In genomic region chr1:74282896-74283625, GRCm38 (mm10) we compare ENCODE assay signal across 12 mouse cellular contexts. TPM values are rescaled to one million over a fixed set of nuclear protein-coding genes. Genes with fewer than 3 reads are reported as not detected.
DNase-seq lines count a peak whose midpoint lies in the region; ATAC-seq and TF ChIP-seq lines count a peak whose summit lies in the region.
"Had no signal": no experiment of that assay in that cellular context is flagged by ENCODE, and none has a peak within 500 bp of the region (broad histone marks: within the 10 kb centered on the region; RNA-seq: fewer than 3 reads in every experiment).

No protein-coding gene starts in this region.

- no peak for TF ChIP-seq POLR2A in cortical plate, adult 2 months (IDR thresholded peaks at IDR 0.05; ENCODE audit: extremely low read depth, insufficient read depth, low read length)

- H3K9ac ChIP-seq in intestine, embryonic 14.5 days (ENCODE audit: low read length) = no peak overlapping the region
- H3K9ac ChIP-seq in intestine, postnatal 0 days (ENCODE audit: low read depth, low read length) = no peak overlapping the region
- 0 out of 2 replicates have a peak overlapping the region, but pooled peaks have one; percentile 22 for H3K9ac ChIP-seq in embryonic facial prominence, embryonic 14.5 days (ENCODE audit: low read depth, low read length)
- H3K9ac ChIP-seq in limb, embryonic 15.5 days = 0 out of 2 replicates have a peak overlapping the region, but pooled peaks have one; percentile 14

- H3K4me3 ChIP-seq in intestine, embryonic 14.5 days (ENCODE audit: low read depth, low read length) = 0 out of 2 replicates have a peak overlapping the region, but pooled peaks have one; percentile 70
- no peak overlapping the region for H3K4me3 ChIP-seq in intestine, postnatal 0 days (ENCODE audit: low read depth, low read length)
- peak overlapping the region; percentile 60; the same call in 1 of the 2 replicates for H3K4me3 ChIP-seq in cortical plate, adult 2 months (ENCODE audit: insufficient read depth, low read length)
- no peak overlapping the region for H3K4me3 ChIP-seq in embryonic facial prominence, embryonic 14.5 days (ENCODE audit: low read depth, low read length)
- no peak overlapping the region for H3K4me3 ChIP-seq in limb, embryonic 15.5 days

- peaks cover 32% of the 10 kb centered on the region for H3K4me1 ChIP-seq in intestine, embryonic 14.5 days (replicated peaks; ENCODE audit: control insufficient read depth, insufficient read depth, low read length)
- peaks cover 4% of the 10 kb centered on the region; the same call in 1 of the 2 replicates for H3K4me1 ChIP-seq in intestine, postnatal 0 days (replicated peaks; ENCODE audit: control insufficient read depth, insufficient read depth, low read length)
- H3K4me1 ChIP-seq in cortical plate, adult 2 months (ENCODE audit: control insufficient read depth, insufficient read depth, low read length) = peaks cover 1% of the 10 kb centered on the region; the same call in 1 of the 2 replicates
- H3K4me1 ChIP-seq in embryonic facial prominence, embryonic 14.5 days (ENCODE audit: control insufficient read depth, insufficient read depth, low read length) = peaks cover 4% of the 10 kb centered on the region; the same call in 1 of the 2 replicates
- H3K4me1 ChIP-seq in limb, embryonic 15.5 days = peaks cover 26% of the 10 kb centered on the region

- no peak overlapping the region for H3K27ac ChIP-seq in intestine, embryonic 14.5 days (ENCODE audit: low read depth)
- H3K27ac ChIP-seq in intestine, postnatal 0 days (ENCODE audit: low read depth, low read length) = no peak overlapping the region
- H3K27ac ChIP-seq in cortical plate, adult 2 months (ENCODE audit: insufficient read depth, low read length) = no peak overlapping the region
- no peak overlapping the region for H3K27ac ChIP-seq in embryonic facial prominence, embryonic 14.5 days (replicated peaks; ENCODE audit: low read depth, low read length)
- no peak overlapping the region for H3K27ac ChIP-seq in limb, embryonic 15.5 days

- H3K36me3 ChIP-seq in intestine, embryonic 14.5 days (ENCODE audit: control insufficient read depth, insufficient read depth, low read length) = peaks cover 53% of the 10 kb centered on the region
- peaks cover 38% of the 10 kb centered on the region for H3K36me3 ChIP-seq in intestine, postnatal 0 days (ENCODE audit: control insufficient read depth, insufficient read depth)
- H3K36me3 ChIP-seq in embryonic facial prominence, embryonic 14.5 days (ENCODE audit: control insufficient read depth, insufficient read depth, low read length) = peaks cover 48% of the 10 kb centered on the region
- peaks cover 52% of the 10 kb centered on the region for H3K36me3 ChIP-seq in limb, embryonic 15.5 days

- no peak for TF ChIP-seq CTCF in intestine, postnatal 0 days (IDR thresholded peaks at IDR 0.05; ENCODE audit: low read depth)
- no peak for TF ChIP-seq CTCF in cortical plate, adult 2 months (IDR thresholded peaks at IDR 0.05; ENCODE audit: extremely low read depth, insufficient read depth, low read length)

- DNase-seq in intestine, embryonic 14.5 days (ENCODE audit: low spot score) = no peak
- no peak for DNase-seq in embryonic facial prominence, embryonic 14.5 days (ENCODE audit: low spot score)
- DNase-seq in spleen, postnatal 10 days (ENCODE audit: low spot score in 2 of 2) = no peak
- DNase-seq in left cerebral cortex, adult 18-20 months (ENCODE audit: low spot score in 2 of 2) = no peak
- DNase-seq in gastrocnemius, adult 8-10 months (ENCODE audit: low spot score in 2 of 2) = no peak
- DNase-seq: adrenal gland, postnatal 10 days; cerebellum, postnatal 25 days had no signal

- ATAC-seq in intestine, embryonic 14.5 days (replicated peaks; ENCODE audit: low FRiP score, low TSS enrichment, low read depth) = no peak
- ATAC-seq in intestine, postnatal 0 days = no peak
- no peak for ATAC-seq in embryonic facial prominence, embryonic 14.5 days (ENCODE audit: low read depth)
- ATAC-seq in limb, embryonic 15.5 days (ENCODE audit: insufficient number of reproducible peaks, low FRiP score, low TSS enrichment, low read depth) = no peak

- H3K4me2 ChIP-seq in intestine, embryonic 14.5 days (ENCODE audit: low read length) = peak overlapping the region; percentile 93
- H3K4me2 ChIP-seq in intestine, postnatal 0 days (replicated peaks; ENCODE audit: low read depth) = no peak overlapping the region
- 0 out of 2 replicates have a peak overlapping the region, but pooled peaks have one; percentile 85 for H3K4me2 ChIP-seq in embryonic facial prominence, embryonic 14.5 days (ENCODE audit: low read depth, low read length)
- no peak overlapping the region for H3K4me2 ChIP-seq in limb, embryonic 15.5 days

- no peaks in the 10 kb centered on the region for H3K27me3 ChIP-seq in intestine, embryonic 14.5 days (replicated peaks; ENCODE audit: control insufficient read depth, insufficient read depth, low read length)
- H3K27me3 ChIP-seq in intestine, postnatal 0 days (replicated peaks; ENCODE audit: control insufficient read depth, insufficient read depth, low read length) = no peaks in the 10 kb centered on the region
- no peaks in the 10 kb centered on the region for H3K27me3 ChIP-seq in embryonic facial prominence, embryonic 14.5 days (replicated peaks; ENCODE audit: control insufficient read depth, insufficient read depth, low read length)
- H3K27me3 ChIP-seq in limb, embryonic 15.5 days = no peaks in the 10 kb centered on the region

- no peaks in the 10 kb centered on the region for H3K9me3 ChIP-seq in intestine, embryonic 14.5 days (ENCODE audit: control insufficient read depth, low read length)
- no peaks in the 10 kb centered on the region for H3K9me3 ChIP-seq in intestine, postnatal 0 days (ENCODE audit: control insufficient read depth)
- no peaks in the 10 kb centered on the region for H3K9me3 ChIP-seq in embryonic facial prominence, embryonic 14.5 days (ENCODE audit: control insufficient read depth, low read length)
- H3K9me3 ChIP-seq in limb, embryonic 15.5 days = no peaks in the 10 kb centered on the region

- 82% methylated on average over 10 of the region's 10 CpGs for WGBS in intestine, embryonic 14.5 days
- WGBS in intestine, postnatal 0 days = 90% methylated on average over 10 of the region's 10 CpGs
- WGBS in embryonic facial prominence, embryonic 14.5 days = 86% methylated on average over 10 of the region's 10 CpGs
- 88% methylated on average over 10 of the region's 10 CpGs for WGBS in limb, embryonic 15.5 days

RNA-seq across cellular contexts. Expression of gene Aamp, which starts 1.5 kb away (rescaled TPM):
- polyA plus RNA-seq in intestine, embryonic 14.5 days (2014; fragmentation: Nextera tagmentation; extraction: Ambion mirVana) = 252 and 269 TPM in 2 replicates
- polyA plus RNA-seq in intestine, postnatal 0 days (2015; fragmentation: Nextera tagmentation; extraction: Ambion mirVana) = 130 and 136 TPM in 2 replicates
- polyA plus RNA-seq in cortical plate, adult 2 months (2012; rRNA removed) = 172 and 173 TPM in 2 replicates
- polyA plus RNA-seq in embryonic facial prominence, embryonic 14.5 days (2014; fragmentation: Nextera tagmentation; extraction: Ambion mirVana) = 214 and 224 TPM in 2 replicates
- 232 and 249 TPM in 2 replicates for polyA plus RNA-seq in limb, embryonic 15.5 days (2015; fragmentation: Nextera tagmentation; extraction: Ambion mirVana)
- total RNA-seq in left cerebral cortex, adult 18-20 months (2021) = 100 to 1,000 TPM; 141 to 150 TPM
- 10 to 100 TPM; 73.2 to 88.7 (median 78.0) TPM for total RNA-seq in gastrocnemius, adult 8-10 months (2022)

RNA-seq across cellular contexts. Expression of gene Pnkd, which starts 1.7 kb away (rescaled TPM):
- 139 and 142 TPM in 2 replicates for polyA plus RNA-seq in intestine, embryonic 14.5 days (2014; fragmentation: Nextera tagmentation; extraction: Ambion mirVana)
- polyA plus RNA-seq in intestine, postnatal 0 days (2015; fragmentation: Nextera tagmentation; extraction: Ambion mirVana) = 103 and 107 TPM in 2 replicates
- polyA plus RNA-seq in cortical plate, adult 2 months (2012; rRNA removed) = 127 and 138 TPM in 2 replicates
- polyA plus RNA-seq in embryonic facial prominence, embryonic 14.5 days (2014; fragmentation: Nextera tagmentation; extraction: Ambion mirVana) = 119 and 133 TPM in 2 replicates
- polyA plus RNA-seq in limb, embryonic 15.5 days (2015; fragmentation: Nextera tagmentation; extraction: Ambion mirVana) = 104 and 114 TPM in 2 replicates
- total RNA-seq in left cerebral cortex, adult 18-20 months (2021) = 100 to 1,000 TPM; 179 TPM
- total RNA-seq in gastrocnemius, adult 8-10 months (2022) = 10 to 100 TPM; 51.9 to 56.2 (median 53.1) TPM

RNA-seq across cellular contexts. Expression of gene Gpbar1, which starts 4.7 kb away (rescaled TPM):
- 9.1 and 10.7 TPM in 2 replicates for polyA plus RNA-seq in intestine, embryonic 14.5 days (2014; fragmentation: Nextera tagmentation; extraction: Ambion mirVana)
- 0.78 and 0.93 TPM in 2 replicates for polyA plus RNA-seq in intestine, postnatal 0 days (2015; fragmentation: Nextera tagmentation; extraction: Ambion mirVana)
- not detected in 2 replicates for polyA plus RNA-seq in cortical plate, adult 2 months (2012; rRNA removed)
- 0.20 and 0.21 TPM in 2 replicates for polyA plus RNA-seq in embryonic facial prominence, embryonic 14.5 days (2014; fragmentation: Nextera tagmentation; extraction: Ambion mirVana)
- 0.18 TPM in 1 of 2 replicates, not detected in the other for polyA plus RNA-seq in limb, embryonic 15.5 days (2015; fragmentation: Nextera tagmentation; extraction: Ambion mirVana)
- total RNA-seq in left cerebral cortex, adult 18-20 months (2021) = not detected
- not detected for total RNA-seq in gastrocnemius, adult 8-10 months (2022)
- total RNA-seq: megakaryocyte progenitor cell, adult 5-6 weeks; MEL had no signal

RNA-seq across cellular contexts. Expression of gene Tmbim1, which starts 22.4 kb away (rescaled TPM):
- 36.4 and 42.6 TPM in 2 replicates for polyA plus RNA-seq in intestine, embryonic 14.5 days (2014; fragmentation: Nextera tagmentation; extraction: Ambion mirVana)
- polyA plus RNA-seq in intestine, postnatal 0 days (2015; fragmentation: Nextera tagmentation; extraction: Ambion mirVana) = 47.4 and 49.1 TPM in 2 replicates
- 35.5 and 46.0 TPM in 2 replicates for polyA plus RNA-seq in cortical plate, adult 2 months (2012; rRNA removed)
- polyA plus RNA-seq in embryonic facial prominence, embryonic 14.5 days (2014; fragmentation: Nextera tagmentation; extraction: Ambion mirVana) = 35.4 and 35.6 TPM in 2 replicates
- 58.8 and 69.6 TPM in 2 replicates for polyA plus RNA-seq in limb, embryonic 15.5 days (2015; fragmentation: Nextera tagmentation; extraction: Ambion mirVana)
- total RNA-seq in left cerebral cortex, adult 18-20 months (2021) = 10 to 100 TPM; 19.1 to 24.1 TPM
- 10 to 100 TPM; 31.3 to 38.1 (median 32.9) TPM for total RNA-seq in gastrocnemius, adult 8-10 months (2022)

RNA-seq across cellular contexts. Expression of gene Arpc2, which starts 47.2 kb away (rescaled TPM):
- 436 and 457 TPM in 2 replicates for polyA plus RNA-seq in intestine, embryonic 14.5 days (2014; fragmentation: Nextera tagmentation; extraction: Ambion mirVana)
- 528 and 529 TPM in 2 replicates for polyA plus RNA-seq in intestine, postnatal 0 days (2015; fragmentation: Nextera tagmentation; extraction: Ambion mirVana)
- 232 and 248 TPM in 2 replicates for polyA plus RNA-seq in cortical plate, adult 2 months (2012; rRNA removed)
- 341 and 347 TPM in 2 replicates for polyA plus RNA-seq in embryonic facial prominence, embryonic 14.5 days (2014; fragmentation: Nextera tagmentation; extraction: Ambion mirVana)
- 441 and 463 TPM in 2 replicates for polyA plus RNA-seq in limb, embryonic 15.5 days (2015; fragmentation: Nextera tagmentation; extraction: Ambion mirVana)
- 100 to 1,000 TPM; 244 to 263 TPM for total RNA-seq in left cerebral cortex, adult 18-20 months (2021)
- total RNA-seq in gastrocnemius, adult 8-10 months (2022) = 10 to 100 TPM; 70.0 to 81.5 (median 72.2) TPM

Comparison
In these comparisons a context has a peak if more than half of its experiments do, and no peak if none do; other contexts are left out.
1. H3K4me2 ChIP-seq: peak in intestine, embryonic 14.5 days (single experiment) and embryonic facial prominence, embryonic 14.5 days (single experiment); none in intestine, postnatal 0 days (single experiment) and limb, embryonic 15.5 days (single experiment).
2. H3K4me3 ChIP-seq: peak in intestine, embryonic 14.5 days (single experiment) and cortical plate, adult 2 months (single experiment); none in intestine, postnatal 0 days (single experiment), embryonic facial prominence, embryonic 14.5 days (single experiment) and limb, embryonic 15.5 days (single experiment).
3. H3K9ac ChIP-seq: peak in embryonic facial prominence, embryonic 14.5 days (single experiment) and limb, embryonic 15.5 days (single experiment); none in intestine, embryonic 14.5 days (single experiment) and intestine, postnatal 0 days (single experiment).